8 mouse cellular contexts compared by ENCODE assay signal in the genomic region with DNA sequence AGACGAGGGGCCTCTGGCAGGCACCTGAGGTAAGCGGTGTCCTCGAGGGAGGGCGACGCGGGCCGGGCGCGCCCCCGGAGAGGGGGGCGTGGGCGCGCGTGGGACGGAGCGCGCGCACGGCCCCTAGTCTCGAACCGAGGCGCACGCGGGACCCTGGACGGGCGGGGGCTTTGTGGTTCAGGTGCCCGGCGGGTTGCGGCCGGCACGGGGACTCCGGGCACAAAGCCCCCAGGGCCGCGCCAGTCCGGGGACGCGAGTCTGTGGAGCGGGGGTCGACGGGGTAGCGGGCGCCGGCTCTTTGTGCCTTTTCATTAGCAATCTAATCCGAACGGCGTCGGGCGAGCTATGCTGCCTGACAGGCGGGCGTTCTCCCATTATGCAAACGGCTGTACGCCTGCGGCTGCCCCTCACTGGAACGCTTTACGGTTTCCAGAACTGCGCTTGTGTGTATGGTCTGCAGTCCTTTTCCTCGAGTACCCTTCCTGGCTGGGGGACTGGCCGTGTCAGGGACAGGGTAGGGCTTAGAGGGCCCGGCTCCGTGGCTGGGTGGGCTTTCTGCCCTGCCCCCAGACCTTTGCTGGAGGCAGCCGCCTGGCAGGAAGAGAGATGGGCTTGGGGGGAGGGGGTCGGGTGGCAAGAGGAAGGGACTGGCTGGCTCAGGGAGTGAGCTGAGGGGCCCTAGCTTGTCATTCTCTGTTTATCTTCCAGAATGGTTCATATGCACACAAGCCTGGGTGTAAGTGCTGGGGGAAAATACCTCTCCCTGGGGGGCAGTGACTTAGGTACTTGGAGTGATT. TPM values are rescaled to one million over a fixed set of nuclear protein-coding genes. Genes with fewer than 3 reads are reported as not detected.
DNase-seq lines count a peak whose midpoint lies in the region; ATAC-seq and TF ChIP-seq lines count a peak whose summit lies in the region.

No protein-coding gene starts in this region.

- peak overlapping the region; percentile 95 for H3K27ac ChIP-seq in forebrain, embryonic 16.5 days (ENCODE audit: low read length)
- peak overlapping the region; percentile 95 for H3K27ac ChIP-seq in hindbrain, embryonic 14.5 days
- peak overlapping the region; percentile 95 for H3K27ac ChIP-seq in left cerebral cortex, adult 2 months

- TF ChIP-seq CTCF in left cerebral cortex, adult 2 months (IDR thresholded peaks at IDR 0.05) = no peak

- intact Hi-C loops in left cerebral cortex, adult 2 months (cut with DNase I) = loop anchor here (1.0 kb wide), 2 partner anchors 25 to 43 kb away; no protein-coding TSS in a partner anchor

- ATAC-seq in erythroblast, adult 5-6 weeks (replicated peaks; ENCODE audit: low FRiP score, poor library complexity, severe bottlenecking) = no peak
- peak; percentile 75 for ATAC-seq in forebrain, embryonic 16.5 days
- peak; percentile 81 for ATAC-seq in hindbrain, embryonic 14.5 days (ENCODE audit: low FRiP score)

- H3K36me3 ChIP-seq in erythroblast, embryonic 14.5 days (ENCODE audit: control insufficient read depth) = no peaks in the 10 kb centered on the region
- no peaks in the 10 kb centered on the region for H3K36me3 ChIP-seq in forebrain, embryonic 16.5 days (ENCODE audit: control insufficient read depth, insufficient read depth)
- H3K36me3 ChIP-seq in hindbrain, embryonic 14.5 days (replicated peaks; ENCODE audit: control insufficient read depth, insufficient read depth) = no peaks in the 10 kb centered on the region

- peaks cover 55% of the 10 kb centered on the region for H3K4me1 ChIP-seq in erythroblast, embryonic 14.5 days (ENCODE audit: control insufficient read depth)
- peaks cover 22% of the 10 kb centered on the region for H3K4me1 ChIP-seq in forebrain, embryonic 16.5 days (replicated peaks; ENCODE audit: control insufficient read depth, insufficient read depth, low read length)
- peaks cover 22% of the 10 kb centered on the region for H3K4me1 ChIP-seq in hindbrain, embryonic 14.5 days (replicated peaks; ENCODE audit: control insufficient read depth, insufficient read depth, low read length)

- peak overlapping the region; percentile 96 for H3K9ac ChIP-seq in forebrain, embryonic 16.5 days (replicated peaks; ENCODE audit: low read depth, low read length)
- H3K9ac ChIP-seq in hindbrain, embryonic 14.5 days = peak overlapping the region; percentile 95

- peak; percentile 30 for DNase-seq in c-Kit-positive CD71-negative TER-119-negative erythroid progenitor cells, embryonic 14.5 days (ENCODE audit: low read depth)
- DNase-seq in hindbrain, embryonic 14.5 days (ENCODE audit: low spot score) = peak; percentile 72
- DNase-seq in left cerebral cortex, adult 2 months (ENCODE audit: extremely low spot score in 1 of 2, low spot score in 2 of 2) = peak in 1 of 2 experiments; percentile 18
- peak; percentile 47 to 52 for DNase-seq in lung, postnatal 4 days
- DNase-seq in right cerebral cortex, postnatal 25 days = peak; percentile 34

- H3K4me2 ChIP-seq in forebrain, embryonic 16.5 days (ENCODE audit: low read length) = peak overlapping the region; percentile 84
- peak overlapping the region; percentile 90 for H3K4me2 ChIP-seq in hindbrain, embryonic 14.5 days (replicated peaks)

- peak overlapping the region; percentile 84 for H3K4me3 ChIP-seq in erythroblast, embryonic 14.5 days (replicated peaks)
- H3K4me3 ChIP-seq in forebrain, embryonic 16.5 days (replicated peaks; ENCODE audit: low read length) = peak overlapping the region; percentile 90
- peak overlapping the region; percentile 89 for H3K4me3 ChIP-seq in hindbrain, embryonic 14.5 days (replicated peaks; ENCODE audit: low read length)
- peak overlapping the region; percentile 81 for H3K4me3 ChIP-seq in left cerebral cortex, adult 2 months

- 0% methylated on average over 60 of the region's 62 CpGs for WGBS in forebrain, embryonic 16.5 days
- WGBS in hindbrain, embryonic 14.5 days = under 1% methylated on average over 54 of the region's 62 CpGs

- peaks cover 6% of the 10 kb centered on the region; the same call in 1 of the 2 replicates for H3K9me3 ChIP-seq in erythroblast, embryonic 14.5 days (ENCODE audit: control insufficient read depth, low read length)
- H3K9me3 ChIP-seq in forebrain, embryonic 16.5 days (ENCODE audit: control insufficient read depth, low read length) = no peaks in the 10 kb centered on the region
- no peaks in the 10 kb centered on the region for H3K9me3 ChIP-seq in hindbrain, embryonic 14.5 days (ENCODE audit: control insufficient read depth, low read length)

- peaks cover 21% of the 10 kb centered on the region for H3K27me3 ChIP-seq in erythroblast, embryonic 14.5 days (ENCODE audit: control insufficient read depth)
- no peaks in the 10 kb centered on the region for H3K27me3 ChIP-seq in forebrain, embryonic 16.5 days (replicated peaks; ENCODE audit: control insufficient read depth, insufficient read depth, low read length)
- H3K27me3 ChIP-seq in hindbrain, embryonic 14.5 days (ENCODE audit: control insufficient read depth, insufficient read depth, low read length) = no peaks in the 10 kb centered on the region

RNA-seq across cellular contexts. Expression of gene Hic2, which starts 0.5 kb away (rescaled TPM):
- 0.13 and 0.20 TPM in 2 replicates for polyA plus RNA-seq in erythroblast, embryonic 14.5 days (2012)
- 0.96 TPM in 1 of 2 replicates, not detected in the other for total RNA-seq in erythroblast, adult 5-6 weeks (2015; ENCODE audit: low replicate concordance)
- 0.14 and 0.60 TPM in 2 replicates for total RNA-seq in erythroblast, adult 5-6 weeks (2017; ENCODE audit: low replicate concordance)
- polyA plus RNA-seq in forebrain, embryonic 16.5 days (2015; fragmentation: Nextera tagmentation; extraction: Ambion mirVana) = 7.1 and 9.4 TPM in 2 replicates
- 5.1 and 5.5 TPM in 2 replicates for polyA plus RNA-seq in hindbrain, embryonic 14.5 days (2014; fragmentation: Nextera tagmentation; extraction: Ambion mirVana)
- 1 to 10 TPM; 5.3 to 6.0 TPM for total RNA-seq in left cerebral cortex, adult 2 months (2021)

RNA-seq across cellular contexts. Expression of gene Rimbp3, which starts 25.5 kb away (rescaled TPM):
- not detected in 2 replicates for polyA plus RNA-seq in erythroblast, embryonic 14.5 days (2012)
- total RNA-seq in erythroblast, adult 5-6 weeks (2015; ENCODE audit: low replicate concordance) = 1.3 TPM in 1 of 2 replicates, not detected in the other
- total RNA-seq in erythroblast, adult 5-6 weeks (2017; ENCODE audit: low replicate concordance) = 0.28 TPM in 1 of 2 replicates, not detected in the other
- 1.8 and 2.3 TPM in 2 replicates for polyA plus RNA-seq in forebrain, embryonic 16.5 days (2015; fragmentation: Nextera tagmentation; extraction: Ambion mirVana)
- 2.0 and 2.2 TPM in 2 replicates for polyA plus RNA-seq in hindbrain, embryonic 14.5 days (2014; fragmentation: Nextera tagmentation; extraction: Ambion mirVana)
- 1 to 10 TPM; 1.8 to 2.0 TPM for total RNA-seq in left cerebral cortex, adult 2 months (2021)

RNA-seq across cellular contexts. Expression of gene Ube2l3, which starts 31.5 kb away (rescaled TPM):
- 11.7 and 11.9 TPM in 2 replicates for polyA plus RNA-seq in erythroblast, embryonic 14.5 days (2012)
- total RNA-seq in erythroblast, adult 5-6 weeks (2015; ENCODE audit: low replicate concordance) = 77.2 and 91.3 TPM in 2 replicates
- 16.7 and 33.8 TPM in 2 replicates for total RNA-seq in erythroblast, adult 5-6 weeks (2017; ENCODE audit: low replicate concordance)
- 298 and 325 TPM in 2 replicates for polyA plus RNA-seq in forebrain, embryonic 16.5 days (2015; fragmentation: Nextera tagmentation; extraction: Ambion mirVana)
- 278 and 290 TPM in 2 replicates for polyA plus RNA-seq in hindbrain, embryonic 14.5 days (2014; fragmentation: Nextera tagmentation; extraction: Ambion mirVana)
- 100 to 1,000 TPM; 140 to 146 TPM for total RNA-seq in left cerebral cortex, adult 2 months (2021)

RNA-seq across cellular contexts. Expression of gene Tmem191c, which starts 42.0 kb away (rescaled TPM):
- polyA plus RNA-seq in erythroblast, embryonic 14.5 days (2012) = 0.08 and 0.20 TPM in 2 replicates
- 6.7 TPM in 1 of 2 replicates, not detected in the other for total RNA-seq in erythroblast, adult 5-6 weeks (2015; ENCODE audit: low replicate concordance)
- 2.1 TPM in 1 of 2 replicates, not detected in the other for total RNA-seq in erythroblast, adult 5-6 weeks (2017; ENCODE audit: low replicate concordance)
- 23.0 and 43.0 TPM in 2 replicates for polyA plus RNA-seq in forebrain, embryonic 16.5 days (2015; fragmentation: Nextera tagmentation; extraction: Ambion mirVana)
- 36.6 and 45.7 TPM in 2 replicates for polyA plus RNA-seq in hindbrain, embryonic 14.5 days (2014; fragmentation: Nextera tagmentation; extraction: Ambion mirVana)
- total RNA-seq in left cerebral cortex, adult 2 months (2021) = 100 to 1,000 TPM; 105 to 116 TPM

Comparison
In these comparisons a context has a peak if more than half of its experiments do, and no peak if none do; other contexts are left out.
1. RNA of gene Ube2l3, which starts 31.5 kb away (polyA plus RNA-seq): 298 to 325 TPM in forebrain, embryonic 16.5 days and 278 to 290 TPM in hindbrain, embryonic 14.5 days; 11.7 to 11.9 TPM in erythroblast, embryonic 14.5 days; every median in the first group is over 10 times any median in the second.
2. Peak in every context shown above with its lines, with median percentiles within 50 percentile points of each other: H3K4me3 ChIP-seq and H3K27ac ChIP-seq.